Mouse (Mus musculus) neutrophil, adult 65 days (primary cell): ENCODE measurements around the gene Gm3435. TPM values are rescaled to one million over a fixed set of nuclear protein-coding genes. Genes with fewer than 3 reads are reported as not detected.

Source experiments
- total RNA-seq: library from RNA; stranded (reverse); gene quantifications from 2 replicates; pipeline ENCODE4 v1.2.4, GENCODE M21; 2023

Gm3435 gene
- 3.9 and 7.4 TPM in 2 replicates for total RNA-seq

GRCm38 (mm10) chr17:15009706-15010413, at the start of gene Gm3435:
TSS of gene Gm3435 (plus strand) at chr17:15010176.

DNA sequence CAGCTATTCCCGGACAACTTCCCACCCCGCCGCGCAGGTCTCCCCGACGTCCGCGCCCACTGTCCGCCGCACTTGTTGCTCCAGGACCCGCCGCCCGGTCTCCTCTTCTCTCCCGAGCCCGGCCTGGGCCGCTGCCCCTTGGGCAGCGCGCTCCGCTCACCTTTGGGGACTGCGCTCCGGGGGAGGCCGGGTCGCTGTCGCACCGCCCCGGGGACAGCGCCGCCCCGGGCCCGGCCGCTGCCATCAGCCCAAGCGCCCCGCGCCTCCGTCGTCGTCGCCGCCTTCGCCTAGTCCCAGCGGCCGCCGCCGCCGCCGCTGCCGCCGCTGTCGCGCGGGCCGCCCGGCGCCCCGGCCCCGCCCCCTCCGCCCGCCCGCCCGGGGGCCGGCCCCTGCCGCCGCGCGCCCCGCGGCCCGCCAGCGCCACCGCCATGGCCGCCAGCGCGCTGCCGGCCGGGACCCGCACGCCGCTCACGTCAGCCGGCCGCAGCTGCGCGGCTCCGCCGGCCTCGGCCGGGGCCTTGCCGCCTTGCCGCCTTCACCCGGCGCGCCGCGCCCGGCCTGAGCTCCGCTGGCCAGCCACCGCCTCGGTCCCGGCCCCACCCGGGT, 48.9 kb upstream of the Gm3435 start, which contains the start of gene Phf10:
Gene Phf10, minus strand, starts transcription at position 323 of the 606 bp plus-strand sequence.

DNA sequence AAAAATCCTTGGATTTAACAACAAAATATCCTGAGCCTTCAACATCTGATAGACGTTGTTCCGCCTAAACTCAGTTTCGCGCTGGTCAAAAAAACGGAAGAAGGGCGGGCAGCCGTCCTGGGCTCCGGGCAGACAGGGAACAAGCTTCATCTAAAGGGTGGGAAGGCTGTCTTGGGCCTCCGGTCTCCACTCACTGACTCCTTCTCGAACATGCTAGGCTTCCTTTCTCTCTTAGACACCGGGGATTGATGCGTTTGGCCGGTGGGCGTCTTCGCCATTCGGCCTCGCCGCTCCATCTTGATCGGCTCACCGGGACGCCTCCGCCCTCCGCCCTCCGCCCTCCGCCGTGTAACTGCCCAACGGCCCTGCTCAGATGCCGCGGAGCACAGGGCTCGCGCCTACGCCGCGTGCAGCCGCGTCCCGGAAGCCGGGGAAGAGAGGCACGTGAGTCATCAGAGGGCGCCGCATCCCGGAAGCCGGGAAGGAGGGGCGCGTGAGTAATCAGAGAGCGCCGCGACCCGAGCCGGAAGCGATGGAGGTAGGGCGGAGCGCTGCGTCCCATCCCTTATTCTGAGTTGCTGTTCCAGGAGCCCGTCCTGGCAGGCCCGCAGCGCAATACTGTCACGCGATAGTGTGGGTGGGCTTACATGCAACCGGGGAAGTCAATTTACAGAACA, 31.5 kb upstream of the Gm3435 start, which contains the start of the genes 9030025P20Rik and Gm3417:
Gene 9030025P20Rik, plus strand, starts transcription at position 107 of the 677 bp plus-strand sequence.
Gene Gm3417, minus strand, starts transcription at position 429 of the 677 bp plus-strand sequence.

DNA sequence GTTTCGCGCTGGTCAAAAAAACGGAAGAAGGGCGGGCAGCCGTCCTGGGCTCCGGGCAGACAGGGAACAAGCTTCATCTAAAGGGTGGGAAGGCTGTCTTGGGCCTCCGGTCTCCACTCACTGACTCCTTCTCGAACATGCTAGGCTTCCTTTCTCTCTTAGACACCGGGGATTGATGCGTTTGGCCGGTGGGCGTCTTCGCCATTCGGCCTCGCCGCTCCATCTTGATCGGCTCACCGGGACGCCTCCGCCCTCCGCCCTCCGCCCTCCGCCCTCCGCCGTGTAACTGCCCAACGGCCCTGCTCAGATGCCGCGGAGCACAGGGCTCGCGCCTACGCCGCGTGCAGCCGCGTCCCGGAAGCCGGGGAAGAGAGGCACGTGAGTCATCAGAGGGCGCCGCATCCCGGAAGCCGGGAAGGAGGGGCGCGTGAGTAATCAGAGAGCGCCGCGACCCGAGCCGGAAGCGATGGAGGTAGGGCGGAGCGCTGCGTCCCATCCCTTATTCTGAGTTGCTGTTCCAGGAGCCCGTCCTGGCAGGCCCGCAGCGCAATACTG, 31.3 kb downstream of the Gm3435 start, which contains the start of the genes Ermard, Tcte3 and Gm3448:
Gene Ermard, plus strand, starts transcription at position 34 of the 555 bp plus-strand sequence.
Gene Tcte3, minus strand, starts transcription at position 314 of the 555 bp plus-strand sequence.
Gene Gm3448, minus strand, starts transcription at position 363 of the 555 bp plus-strand sequence.

Other genes with a start within 250 kb of the Gm3435 start
- not detected in 2 replicates for gene Wdr27, start 67.0 kb upstream of the Gm3435 start, total RNA-seq
- 20.8 and 23.1 TPM in 2 replicates for gene 1600012H06Rik, start 67.0 kb upstream of the Gm3435 start, total RNA-seq
- 33.9 and 44.3 TPM in 2 replicates for gene Phf10, start 48.9 kb upstream of the Gm3435 start, total RNA-seq
- gene 9030025P20Rik, start 31.7 kb upstream of the Gm3435 start, total RNA-seq: 15.9 and 19.9 TPM in 2 replicates
- not detected in 2 replicates for gene Gm3417, start 31.4 kb upstream of the Gm3435 start, total RNA-seq
- 74.1 and 127 TPM in 2 replicates for gene Ermard, start 31.0 kb downstream of the Gm3435 start, total RNA-seq
- 1.5 TPM in 1 of 2 replicates, not detected in the other for gene Tcte3, start 31.3 kb downstream of the Gm3435 start, total RNA-seq
- 3.4 and 4.5 TPM in 2 replicates for gene Gm3448, start 31.4 kb downstream of the Gm3435 start, total RNA-seq